In genomic region chr12:85508235-85508634, GRCm38 (mm10) we compare ENCODE assay signal across 8 mouse cellular contexts. TPM values are rescaled to one million over a fixed set of nuclear protein-coding genes. Genes with fewer than 3 reads are reported as not detected.
DNase-seq lines count a peak whose midpoint lies in the region; ATAC-seq and TF ChIP-seq lines count a peak whose summit lies in the region.

No protein-coding gene starts in this region.

- no peak overlapping the region for H3K27ac ChIP-seq in liver, adult 2 months (replicated peaks; ENCODE audit: insufficient read depth, low read depth, low read length)
- no peak overlapping the region for H3K27ac ChIP-seq in liver, embryonic 12.5 days
- no peak overlapping the region for H3K27ac ChIP-seq in forebrain, embryonic 15.5 days (replicated peaks)

- TF ChIP-seq CTCF in liver, adult 2 months (IDR thresholded peaks at IDR 0.05; ENCODE audit: low read depth, low read length): peak; percentile 67

- WGBS in liver, adult 2 months: 21% methylated on average over 3 of the region's 3 CpGs
- 16% methylated on average over 3 of the region's 3 CpGs for WGBS in liver, embryonic 12.5 days (ENCODE audit: insufficient replicate concordance)
- 24% methylated on average over 3 of the region's 3 CpGs for WGBS in forebrain, embryonic 15.5 days

- H3K9ac ChIP-seq in liver, adult 2 months (ENCODE audit: low read depth, low read length): no peak overlapping the region
- H3K9ac ChIP-seq in liver, embryonic 12.5 days: no peak overlapping the region
- H3K9ac ChIP-seq in forebrain, embryonic 15.5 days (replicated peaks): no peak overlapping the region

- DNase-seq in gastrocnemius, adult 18-20 months (ENCODE audit: low spot score): peak; percentile 47
- no peak for DNase-seq in gastrocnemius, postnatal 25 days
- DNase-seq in liver, adult 2 months (ENCODE audit: extremely low read depth, low read depth, low spot score): no peak
- DNase-seq in NIH3T3 (ENCODE audit: low read depth): peak; percentile 65
- DNase-seq in lung, postnatal 14 days: peak; percentile 66
- DNase-seq in spleen, postnatal 4 days (ENCODE audit: low spot score in 2 of 2): no peak

- H3K4me3 ChIP-seq in liver, adult 2 months (ENCODE audit: insufficient read depth, low read depth, low read length): no peak overlapping the region
- no peak overlapping the region for H3K4me3 ChIP-seq in liver, embryonic 12.5 days
- no peak overlapping the region for H3K4me3 ChIP-seq in forebrain, embryonic 15.5 days

- H3K4me2 ChIP-seq in liver, embryonic 12.5 days: no peak overlapping the region
- no peak overlapping the region for H3K4me2 ChIP-seq in forebrain, embryonic 15.5 days (replicated peaks)

- no peaks in the 10 kb centered on the region for H3K36me3 ChIP-seq in liver, adult 2 months (ENCODE audit: control insufficient read depth, insufficient read depth, low read length)
- H3K36me3 ChIP-seq in liver, embryonic 12.5 days: no peaks in the 10 kb centered on the region
- H3K36me3 ChIP-seq in forebrain, embryonic 15.5 days: no peaks in the 10 kb centered on the region

- H3K4me1 ChIP-seq in liver, adult 2 months (ENCODE audit: control insufficient read depth, insufficient read depth, low read length): no peaks in the 10 kb centered on the region
- H3K4me1 ChIP-seq in liver, embryonic 12.5 days: no peaks in the 10 kb centered on the region
- no peaks in the 10 kb centered on the region for H3K4me1 ChIP-seq in forebrain, embryonic 15.5 days

- H3K79me2 ChIP-seq in liver, adult 2 months (ENCODE audit: control insufficient read depth, insufficient read depth, low read length): no peaks in the 10 kb centered on the region

- no peak for ATAC-seq in liver, embryonic 12.5 days
- no peak for ATAC-seq in forebrain, embryonic 15.5 days (replicated peaks)

- no peaks in the 10 kb centered on the region for H3K27me3 ChIP-seq in liver, adult 2 months (ENCODE audit: control insufficient read depth, insufficient read depth, low read length)
- H3K27me3 ChIP-seq in liver, embryonic 12.5 days (replicated peaks): 0 out of 2 replicates have a peak, but pooled peaks cover 3% of the 10 kb centered on the region
- no peaks in the 10 kb centered on the region for H3K27me3 ChIP-seq in forebrain, embryonic 15.5 days

- peaks cover 6% of the 10 kb centered on the region; the same call in 1 of the 2 replicates for H3K9me3 ChIP-seq in liver, embryonic 12.5 days (replicated peaks)
- H3K9me3 ChIP-seq in forebrain, embryonic 15.5 days: no peaks in the 10 kb centered on the region

- TF ChIP-seq POLR2A in liver, adult 2 months (IDR thresholded peaks at IDR 0.05; ENCODE audit: extremely low read depth, insufficient read depth, low read length): no peak

RNA-seq across cellular contexts. Expression of gene Fos, which starts 34.5 kb away (rescaled TPM):
- 10 to 100 TPM in 1 of 2 experiments, 1 to 10 TPM in 1; 6.5 to 69.9 TPM for total RNA-seq in gastrocnemius, adult 18-20 months (2021)
- total RNA-seq in gastrocnemius, postnatal 25 days (2021): 10 to 100 TPM in 1 of 2 experiments, 1 to 10 TPM in 1; 5.1 to 11.6 TPM
- total RNA-seq in liver, adult 2 months (2014; rRNA removed): 0.67 and 1.2 TPM in 2 replicates
- polyA plus RNA-seq in liver, adult 2 months (2012; rRNA removed): 0.49 and 0.65 TPM in 2 replicates
- 1.4 and 1.5 TPM in 2 replicates for polyA plus RNA-seq in liver, embryonic 12.5 days (2016; fragmentation: Nextera tagmentation; extraction: Ambion mirVana)
- polyA plus RNA-seq in forebrain, embryonic 15.5 days (2015; fragmentation: Nextera tagmentation; extraction: Ambion mirVana): 1.6 and 2.2 TPM in 2 replicates

Comparison
In these comparisons a context has a peak if more than half of its experiments do, and no peak if none do; other contexts are left out.
1. DNase-seq: peak in gastrocnemius, adult 18-20 months (single experiment), NIH3T3 (single experiment) and lung, postnatal 14 days (single experiment); none in gastrocnemius, postnatal 25 days (single experiment), liver, adult 2 months (single experiment) and spleen, postnatal 4 days (0 of 2).